Mouse (Mus musculus) frontal cortex, postnatal 25 days (tissue): Measurements from ENCODE around the gene Acsf3.
A peak's percentile ranks its signal among the peaks of the same experiment; 100 is the strongest.

Experiments
- DNase-seq, 2 experiments: peaks; one replicate each; pipeline ENCODE4 v3.0.0; 2022; ENCODE audit warnings: low spot score in 2 of 2

The Acsf3 gene

GRCm38 (mm10) chr8:122775285-122776155 lies at the start of gene Acsf3:
Gene Acsf3, plus strand, starts transcription at chr8:122775486.
- DNase-seq = peak; percentile 62

- DNase-seq = no peak
Observed at GRCm38 (mm10) chr8:122726789-122727188, 48.5 kb upstream of the Acsf3 start.

DNA sequence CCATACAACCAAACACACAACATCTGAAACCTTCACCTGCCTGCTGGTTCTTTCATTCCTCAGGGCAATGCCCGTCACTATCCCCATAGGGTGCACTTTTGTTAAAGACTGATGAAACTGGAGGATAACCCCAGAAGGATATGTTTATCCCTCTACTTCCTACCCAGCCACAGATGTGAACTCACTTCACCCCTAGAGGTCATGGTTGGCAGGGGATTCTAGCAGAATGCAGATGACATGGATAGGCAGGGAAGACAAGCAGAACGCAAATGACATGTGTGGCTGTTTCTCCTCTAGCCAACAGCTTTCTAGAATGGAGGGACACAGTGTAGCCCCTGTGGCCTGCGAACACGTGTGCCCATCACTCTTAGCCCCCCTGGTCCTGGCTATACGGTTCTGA lies 47.9 kb upstream of the Acsf3 start:
- DNase-seq = no peak

DNA sequence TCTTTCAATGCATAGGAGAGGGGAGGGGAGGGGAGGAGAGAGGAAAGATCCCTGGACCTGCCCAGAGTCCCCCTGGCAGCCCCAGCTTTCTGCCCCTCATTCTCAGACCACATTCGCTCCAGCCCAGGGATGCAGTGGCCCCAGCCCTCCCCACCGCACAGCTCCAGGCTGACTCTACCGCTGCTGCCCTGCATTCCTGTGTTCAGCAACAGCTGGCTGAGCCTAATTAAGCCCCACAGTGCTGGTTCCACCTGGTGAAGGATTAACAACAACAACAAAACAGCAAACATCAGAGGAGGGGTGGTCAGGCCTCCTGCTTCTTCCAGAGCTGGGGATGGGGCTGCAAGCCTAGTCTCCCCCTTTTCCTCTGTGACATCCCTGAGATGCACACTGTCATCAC lies 46.7 kb upstream of the Acsf3 start:
- DNase-seq = no peak

DNA sequence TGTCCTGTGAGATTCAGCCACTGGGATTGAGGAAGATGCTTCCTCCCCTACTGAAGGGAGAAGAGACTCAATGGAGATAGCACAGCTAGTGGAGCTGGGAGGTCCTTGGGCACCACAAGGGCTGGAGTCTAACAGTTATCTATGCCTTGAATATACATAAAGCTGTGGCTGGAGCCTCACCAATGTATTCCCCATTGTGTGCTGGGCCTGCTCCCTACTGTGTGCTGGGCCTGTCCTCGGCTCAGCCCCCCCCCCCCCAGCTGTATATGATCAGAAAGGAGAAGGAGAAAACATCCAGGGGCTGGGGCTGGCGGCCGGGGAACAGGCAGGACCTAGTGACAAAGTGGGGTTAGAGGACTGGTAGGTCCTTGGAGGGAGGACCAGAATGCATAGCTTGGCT lies 40.2 kb upstream of the Acsf3 start:
- DNase-seq = no peak

DNA sequence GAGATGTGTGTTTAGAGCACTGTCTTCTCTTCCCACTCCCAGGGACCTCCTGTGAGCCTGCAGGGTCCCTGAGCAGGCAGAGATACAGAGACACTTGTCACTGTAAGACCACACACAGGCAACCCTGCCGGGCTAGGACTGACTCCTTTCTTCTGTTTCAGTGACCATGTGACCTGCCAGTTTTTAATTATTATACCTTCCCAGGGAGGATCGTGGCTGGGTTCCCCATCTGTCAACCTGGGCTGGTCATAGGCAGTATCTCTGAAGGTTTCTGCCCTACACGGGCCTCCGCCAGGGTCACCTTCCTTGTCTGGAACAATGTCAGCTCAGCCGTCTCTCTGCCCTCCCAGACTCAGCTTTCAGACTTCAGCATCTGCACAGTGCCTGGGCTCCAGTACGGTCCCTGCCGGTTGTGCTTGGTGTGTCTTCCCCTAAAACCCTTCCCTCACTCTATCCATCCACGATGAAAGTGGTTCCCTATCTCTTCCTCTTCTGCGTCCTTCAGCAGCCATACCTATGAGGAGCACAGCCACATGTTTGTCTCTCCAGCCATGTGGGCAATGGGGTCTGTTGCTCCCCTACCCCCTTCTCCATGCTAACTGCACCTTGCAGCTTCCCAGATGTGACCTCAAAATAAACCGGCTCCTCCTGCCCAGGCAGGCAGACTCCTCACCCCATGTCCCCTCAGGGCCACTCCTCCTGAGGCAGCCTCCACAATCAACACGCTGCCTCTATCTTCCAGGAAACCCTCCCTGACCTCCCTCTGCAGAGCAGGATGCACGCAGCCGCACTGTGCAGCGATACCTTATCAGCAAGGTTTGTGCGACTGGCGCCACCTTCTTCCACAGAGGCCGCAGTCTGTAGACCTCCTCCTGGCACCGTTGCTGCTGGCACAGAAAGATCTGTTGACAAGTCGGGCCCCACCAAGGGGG lies 39.5 kb upstream of the Acsf3 start:
- DNase-seq = no peak

GRCm38 (mm10) chr8:122736623-122737022 lies 38.7 kb upstream of the Acsf3 start:
- no peak for DNase-seq

DNA sequence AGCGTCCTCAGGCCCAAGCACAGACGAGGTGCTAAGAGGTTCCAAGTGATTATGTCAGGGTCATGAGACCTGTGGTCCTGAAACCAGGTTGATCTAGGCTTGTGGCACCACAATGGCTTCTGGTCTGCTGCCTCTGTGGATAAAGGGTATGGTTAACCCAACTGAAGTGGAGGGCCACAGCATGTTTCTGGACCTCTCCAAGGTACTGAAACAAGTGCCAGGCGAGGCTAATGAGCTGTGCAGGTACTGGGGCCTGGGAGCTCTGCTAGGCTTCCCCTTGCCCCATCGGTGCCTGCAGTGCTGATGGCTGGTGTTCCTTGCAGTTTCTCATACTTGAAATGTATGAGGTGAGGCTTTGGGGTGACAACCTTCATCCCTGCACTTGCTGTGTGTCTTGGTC lies 38.2 kb upstream of the Acsf3 start:
- DNase-seq = no peak

GRCm38 (mm10) chr8:122737886-122738285 lies 37.4 kb upstream of the Acsf3 start:
- DNase-seq = no peak

DNA sequence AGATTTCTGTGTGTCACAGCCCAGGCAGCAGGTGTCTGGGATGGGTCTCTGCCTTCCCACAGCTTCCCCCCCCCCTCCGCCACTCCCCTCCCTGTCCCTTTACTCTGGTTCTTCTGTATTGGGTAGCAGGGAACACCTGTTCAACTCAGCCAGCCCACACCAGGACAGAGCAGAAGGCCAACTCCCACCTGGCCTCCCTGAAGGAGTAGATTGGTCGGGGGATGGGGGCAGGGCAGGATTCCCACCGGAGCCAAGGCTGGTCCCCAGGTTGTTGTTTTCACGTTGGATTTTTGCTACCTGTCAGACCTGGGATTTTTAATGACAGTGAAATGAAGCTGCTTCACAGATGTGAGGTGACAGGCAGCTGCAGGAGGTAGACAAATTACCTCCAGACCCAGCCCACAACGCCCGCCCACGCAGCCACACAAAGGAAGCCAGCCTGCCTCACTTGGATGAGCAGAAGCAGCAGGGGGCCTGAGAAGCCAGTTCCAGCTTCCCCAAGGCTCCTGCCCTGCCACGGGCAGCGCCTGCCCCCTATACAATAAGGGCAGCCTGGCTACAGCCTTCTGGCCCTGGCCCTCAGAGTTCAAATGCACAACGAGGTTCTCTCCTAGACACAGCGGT lies 36.1 kb upstream of the Acsf3 start:
- DNase-seq = no peak

DNA sequence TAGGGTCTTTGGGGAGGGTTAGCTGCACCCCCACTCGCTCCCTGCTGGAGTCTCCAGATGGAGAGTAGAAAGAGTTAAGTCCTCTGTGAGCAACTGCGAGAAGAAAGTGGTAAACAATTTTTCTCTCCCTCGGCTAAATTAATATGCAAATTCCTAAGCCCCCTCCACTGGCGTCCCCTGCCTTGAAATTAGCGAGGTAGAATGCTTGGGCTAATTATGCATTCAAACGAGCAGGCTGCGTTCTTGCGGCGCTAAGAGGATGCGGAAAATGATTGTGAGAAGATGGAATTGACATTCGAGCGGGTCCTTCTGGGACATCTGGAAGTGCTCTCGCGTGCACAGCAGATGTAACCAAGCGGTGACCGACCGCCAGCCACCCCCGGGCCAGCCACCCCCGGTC lies 32.8 kb upstream of the Acsf3 start:
- no peak for DNase-seq

GRCm38 (mm10) chr8:122745022-122745749 lies 30.1 kb upstream of the Acsf3 start:
- no peak for DNase-seq

DNA sequence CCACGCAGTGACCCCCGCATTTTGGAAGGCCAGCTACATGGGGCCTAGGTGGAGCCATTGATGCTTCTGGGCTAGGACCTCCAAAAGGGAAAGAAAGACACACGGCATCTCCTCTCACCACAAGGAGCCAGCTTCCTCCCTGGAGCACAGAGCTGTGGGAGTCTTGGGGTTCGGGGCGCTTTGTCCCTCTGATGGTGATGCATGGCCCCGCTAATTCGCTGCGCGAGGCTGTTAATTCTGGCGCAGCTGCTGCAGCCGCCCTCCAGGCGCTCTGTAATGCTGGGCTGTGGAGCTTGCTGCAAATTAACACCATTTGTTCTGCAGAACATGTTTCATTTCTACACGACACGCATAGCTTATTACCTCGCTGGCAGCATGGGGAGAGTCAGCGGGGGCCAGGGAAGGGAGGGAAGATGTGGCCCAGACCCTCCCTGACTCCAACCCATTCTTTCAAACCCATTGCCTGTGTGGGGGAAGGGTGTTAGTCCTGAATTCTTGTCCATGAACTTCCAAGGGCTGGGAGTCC lies 29.5 kb upstream of the Acsf3 start:
- no peak for DNase-seq

DNA sequence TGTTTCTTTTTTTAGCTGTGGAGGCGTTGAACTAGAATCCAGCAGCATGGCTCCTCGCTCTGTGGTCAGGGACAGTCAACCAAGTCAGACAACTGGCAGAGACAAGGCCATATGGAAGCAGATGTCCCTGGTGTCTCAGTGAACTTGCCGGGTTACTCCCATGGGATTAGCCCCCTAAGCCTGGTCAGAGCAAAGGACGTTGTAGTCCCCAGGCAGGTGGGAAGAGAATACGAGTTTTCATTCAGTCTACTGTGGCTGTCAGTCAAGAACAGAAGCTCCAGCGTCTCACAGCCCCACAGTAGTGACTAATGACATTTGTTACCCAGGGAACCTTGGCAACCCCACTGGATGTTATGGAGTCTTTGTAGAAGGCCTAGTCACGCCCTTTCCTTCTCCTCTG lies 28.8 kb upstream of the Acsf3 start:
- DNase-seq = no peak

DNA sequence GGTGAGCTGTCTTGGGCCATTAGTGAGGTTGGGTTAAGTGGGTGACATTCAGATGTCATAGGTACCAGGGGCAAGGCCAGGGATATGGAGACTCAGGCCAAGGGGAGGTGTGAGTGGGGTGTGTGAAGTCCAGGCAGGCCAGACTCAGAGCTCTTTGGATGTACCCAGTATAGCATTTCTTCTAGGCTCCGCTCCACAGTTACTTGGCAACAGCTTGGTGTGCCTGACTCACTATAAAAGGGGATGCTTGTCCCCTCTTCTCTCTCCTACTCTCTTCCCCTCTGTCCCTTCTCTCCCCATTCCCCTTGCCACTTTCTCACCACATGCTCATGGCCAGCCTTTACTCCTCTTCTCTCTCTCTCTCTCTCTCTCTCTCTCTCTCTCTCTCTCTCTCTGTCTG lies 27.5 kb upstream of the Acsf3 start:
- DNase-seq = no peak

GRCm38 (mm10) chr8:122749333-122749958 lies 25.8 kb upstream of the Acsf3 start:
- no peak for DNase-seq

GRCm38 (mm10) chr8:122751342-122751741 lies 23.9 kb upstream of the Acsf3 start:
- DNase-seq = no peak

GRCm38 (mm10) chr8:122752111-122752721 lies 23.1 kb upstream of the Acsf3 start:
- DNase-seq = peak in 1 of 2 experiments; percentile 54

- DNase-seq = no peak
Observed at GRCm38 (mm10) chr8:122758597-122758996, 16.7 kb upstream of the Acsf3 start.

DNA sequence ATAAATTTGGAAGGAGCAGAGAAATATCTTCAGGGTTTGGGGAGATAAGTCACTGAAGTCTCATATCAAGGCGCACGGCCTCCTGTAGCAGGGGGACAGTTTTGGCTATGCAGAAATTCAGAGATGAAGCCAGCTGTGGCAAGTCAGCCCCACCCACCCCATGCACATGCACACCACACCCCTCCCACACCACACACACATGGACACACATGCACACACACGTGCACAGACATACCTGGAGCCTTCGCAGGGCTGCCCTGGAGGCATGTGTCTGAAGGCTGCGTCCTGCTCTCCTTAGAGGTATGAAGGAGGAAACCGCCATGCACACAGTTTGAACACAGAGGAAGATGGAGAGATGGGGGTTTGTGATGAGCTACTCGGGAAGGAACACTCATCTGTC lies 15.2 kb upstream of the Acsf3 start:
- no peak for DNase-seq
